Mouse (Mus musculus) liver, embryonic 12.5 days (tissue): ENCODE results near the gene Oosp2. TPM values are rescaled to one million over a fixed set of nuclear protein-coding genes. Genes with fewer than 3 reads are reported as not detected.

Experiments used
- ATAC-seq: fragments of 200-750 bp; cut with Nextera tagmentation; 2 replicates; pipeline ENCODE4 v1.8.0; 2017; ENCODE audit warnings: moderate number of reproducible peaks, mild to moderate bottlenecking, moderate library complexity
- H3K27ac ChIP-seq: fragments of 300-500 bp; sonication (generic); 2 replicates; pipeline ENCODE4 v1.5.1; 2016; ENCODE audit warnings: mild to moderate bottlenecking
- H3K27me3 ChIP-seq: fragments of 300-500 bp; sonication (generic); replicated peaks from 2 replicates; pipeline ENCODE4 v1.6.1; 2016; ENCODE audit warnings: mild to moderate bottlenecking, moderate library complexity
- H3K36me3 ChIP-seq: fragments of 300-500 bp; sonication (generic); 2 replicates; pipeline ENCODE4 v1.6.1; 2016; ENCODE audit warnings: mild to moderate bottlenecking, moderate library complexity
- H3K4me1 ChIP-seq: fragments of 300-500 bp; sonication (generic); 2 replicates; pipeline ENCODE4 v1.6.1; 2016
- H3K4me2 ChIP-seq: fragments of 300-500 bp; sonication (generic); 2 replicates; pipeline ENCODE4 v1.6.1; 2016; ENCODE audit warnings: mild to moderate bottlenecking, moderate library complexity
- H3K4me3 ChIP-seq: fragments of 300-500 bp; sonication (generic); 2 replicates; pipeline ENCODE4 v1.5.1; 2016; ENCODE audit warnings: mild to moderate bottlenecking, moderate library complexity
- H3K9ac ChIP-seq: fragments of 300-500 bp; sonication (generic); 2 replicates; pipeline ENCODE4 v1.6.1; 2016; ENCODE audit warnings: mild to moderate bottlenecking, moderate library complexity
- H3K9me3 ChIP-seq: fragments of 300-500 bp; sonication (generic); replicated peaks from 2 replicates; pipeline ENCODE4 v1.6.1; 2016; ENCODE audit warnings: mild to moderate bottlenecking, moderate library complexity
- WGBS: fragments of 180-500 bp; shearing (Covaris S2); methylation state at CpG from one replicate; pipeline ENCODE4 v1.1.7; 2016; ENCODE audit not compliant: insufficient replicate concordance; 5-methylcytosine and 5-hydroxymethylcytosine counted together
- polyA plus RNA-seq: library from polyadenylated mRNA; unstranded; fragments of >200 nt; fragmentation: Nextera tagmentation; extraction: Ambion mirVana; gene quantifications from 2 replicates; pipeline ENCODE4 v1.2.1, GENCODE M21; 2016

Oosp2 gene
- polyA plus RNA-seq, 1 experiment from 2014 or later: 0.63 TPM

DNA sequence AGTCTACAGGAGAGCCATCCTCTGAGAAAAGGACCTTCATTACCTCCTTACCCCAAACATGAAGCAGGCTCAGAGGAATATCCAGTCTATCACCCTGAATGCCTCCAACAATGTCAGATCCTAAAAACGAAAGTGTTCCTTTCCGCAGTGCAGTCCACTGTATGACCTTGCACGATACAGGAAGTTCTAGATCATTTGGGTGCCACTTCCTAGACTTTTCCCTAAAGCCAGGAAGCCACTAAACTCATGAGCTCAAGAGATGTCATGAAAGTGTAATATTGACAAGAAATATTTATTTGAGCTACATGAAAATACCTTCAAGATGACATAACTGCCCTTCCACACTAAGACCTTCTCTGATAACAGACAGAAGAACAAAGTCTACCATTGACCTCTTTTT, 59.0 kb downstream of the Oosp2 start:
- H3K27ac ChIP-seq: no peak overlapping the region
- WGBS: 74% methylated on average over 3 of the region's 3 CpGs
- no peak overlapping the region for H3K4me3 ChIP-seq
- no peak overlapping the region for H3K9ac ChIP-seq
- no peak overlapping the region for H3K4me2 ChIP-seq
- no peaks in the 10 kb centered on the region for H3K9me3 ChIP-seq
- H3K27me3 ChIP-seq: no peaks in the 10 kb centered on the region
- ATAC-seq: no peak
- H3K4me1 ChIP-seq: no peaks in the 10 kb centered on the region
- H3K36me3 ChIP-seq: no peaks in the 10 kb centered on the region

Other genes with a start within 250 kb of the Oosp2 start
- not detected in 2 replicates for gene Ms4a4b, start 217.0 kb downstream of the Oosp2 start, polyA plus RNA-seq
- 3.2 and 3.4 TPM in 2 replicates for gene Ms4a6c, start 191.2 kb downstream of the Oosp2 start, polyA plus RNA-seq
- gene Gm8369, start 174.6 kb downstream of the Oosp2 start, polyA plus RNA-seq: not detected in 2 replicates
- gene Ms4a6b, start 144.0 kb downstream of the Oosp2 start, polyA plus RNA-seq: 1.3 and 2.1 TPM in 2 replicates
- gene Ms4a4d, start 123.8 kb downstream of the Oosp2 start, polyA plus RNA-seq: 0.31 and 0.38 TPM in 2 replicates
- 2.4 and 2.7 TPM in 2 replicates for gene Ms4a6d, start 55.7 kb downstream of the Oosp2 start, polyA plus RNA-seq
- gene Ms4a2, start 36.8 kb downstream of the Oosp2 start, polyA plus RNA-seq: 0.20 and 0.52 TPM in 2 replicates
- 4.5 and 6.4 TPM in 2 replicates for gene Ms4a3, start 19.7 kb downstream of the Oosp2 start, polyA plus RNA-seq
- gene Oosp1, start 30.6 kb upstream of the Oosp2 start, polyA plus RNA-seq: not detected in 2 replicates
- not detected in 2 replicates for gene Oosp3, start 36.5 kb upstream of the Oosp2 start, polyA plus RNA-seq
- not detected in 2 replicates for gene Gif, start 87.0 kb upstream of the Oosp2 start, polyA plus RNA-seq
- gene Mrpl16, start 109.8 kb upstream of the Oosp2 start, polyA plus RNA-seq: 54.5 and 62.6 TPM in 2 replicates
- 2.5 TPM in 2 replicates for gene Stx3, start 158.8 kb upstream of the Oosp2 start, polyA plus RNA-seq
- not detected in 2 replicates for gene Olfr1417, start 178.7 kb upstream of the Oosp2 start, polyA plus RNA-seq
- not detected in 2 replicates for gene Olfr1418, start 200.5 kb upstream of the Oosp2 start, polyA plus RNA-seq
- not detected in 2 replicates for gene Olfr1419, start 214.5 kb upstream of the Oosp2 start, polyA plus RNA-seq
- not detected in 2 replicates for gene Olfr1420, start 226.0 kb upstream of the Oosp2 start, polyA plus RNA-seq